Mouse (Mus musculus) bone marrow, adult 2 months (tissue): ENCODE results near the gene Snap25. TPM values are rescaled to one million over a fixed set of nuclear protein-coding genes. Genes with fewer than 3 reads are reported as not detected.

Experiments used
- H3K27ac ChIP-seq: fragments of 200-500 bp; 2 replicates; pipeline ENCODE4 v1.5.1; 2012; ENCODE audit warnings: low read depth, mild to moderate bottlenecking, control low read depth, inconsistent platforms, low read length; ENCODE audit not compliant: control insufficient read depth, poor library complexity, insufficient read depth
- H3K4me1 ChIP-seq: fragments of 200-500 bp; 2 replicates; pipeline ENCODE4 v1.6.1; 2011; ENCODE audit warnings: low read length; ENCODE audit not compliant: control insufficient read depth, insufficient read depth
- H3K4me3 ChIP-seq: fragments of 200-500 bp; replicated peaks from 2 replicates; pipeline ENCODE3; 2011; ENCODE audit warnings: mild to moderate bottlenecking, low read depth, low read length, control low read depth; ENCODE audit not compliant: control insufficient read depth
- CTCF ChIP-seq: fragments of 200-500 bp; IDR thresholded peaks from 2 replicates; pipeline ENCODE4 v1.5.1; 2011; ENCODE audit warnings: low read length, control low read depth; ENCODE audit not compliant: control insufficient read depth, insufficient read depth
- POLR2A ChIP-seq: fragments of 200-500 bp; IDR thresholded peaks from 2 replicates; pipeline ENCODE4 v1.6.1; 2011; ENCODE audit warnings: low read depth, mild to moderate bottlenecking, control low read depth, low read length, borderline replicate concordance; ENCODE audit not compliant: control insufficient read depth
- WGBS: fragments of 180-500 bp; shearing (Covaris S2); methylation state at CpG from one replicate; pipeline ENCODE4 v1.1.7; 2018; 5-methylcytosine and 5-hydroxymethylcytosine counted together
- polyA plus RNA-seq: library from polyadenylated mRNA; stranded (reverse); fragments of >200 nt; gene quantifications from 2 replicates; pipeline ENCODE4 v1.2.4, GENCODE M21; 2011; ENCODE audit warnings: low replicate concordance; ENCODE audit not compliant: missing spikeins, insufficient read depth, insufficient read length

The Snap25 gene
- polyA plus RNA-seq, 1 experiment: 7.6 TPM

DNA sequence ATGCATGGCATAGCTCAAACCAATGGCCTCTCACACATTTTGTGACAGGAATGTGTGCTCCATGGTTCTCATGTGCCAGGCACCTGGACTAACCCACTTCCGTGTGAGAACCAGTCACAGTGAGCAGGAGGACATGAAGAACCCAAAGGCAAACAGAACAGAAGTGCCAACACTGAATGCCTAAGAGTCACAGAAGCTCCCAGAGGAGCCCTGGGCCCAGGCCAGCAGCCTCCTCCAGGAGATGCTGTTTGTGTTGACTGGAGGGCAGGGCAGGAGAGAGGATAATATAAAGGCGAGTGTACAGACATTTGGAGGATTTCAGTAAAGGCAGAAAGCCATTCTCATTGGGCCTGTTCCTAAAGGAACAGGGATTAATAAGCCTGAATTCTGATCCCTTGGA, 25.0 kb downstream of the Snap25 start:
- Histone ChIP-seq H3K27ac (no peak overlapping the region), H3K4me3 (no peak overlapping the region), H3K4me1 (no peaks in the 10 kb centered on the region)
- 73% methylated on average over 2 of the region's 2 CpGs for WGBS
- no peak for TF ChIP-seq CTCF
- TF ChIP-seq POLR2A: no peak

DNA sequence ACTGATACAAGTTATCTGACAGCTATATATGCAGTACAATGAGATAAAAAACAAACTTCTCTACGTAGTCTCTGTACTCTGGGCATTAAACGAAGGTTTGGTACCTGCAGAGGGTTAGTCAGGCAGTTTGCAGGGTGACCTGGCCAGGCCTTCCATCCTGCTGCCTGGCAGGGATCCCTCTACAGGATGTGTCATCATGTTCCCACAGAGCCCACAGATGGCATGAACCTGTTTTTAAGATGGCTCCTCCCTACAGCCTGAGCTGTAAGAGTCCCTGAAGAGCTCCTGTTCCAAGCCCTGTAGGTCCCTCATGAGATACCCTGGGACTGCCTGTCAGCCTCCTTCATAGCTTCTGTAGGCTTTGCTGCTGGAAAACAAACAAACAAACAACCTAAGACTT, 29.0 kb downstream of the Snap25 start:
- H3K4me3 ChIP-seq: no peak overlapping the region
- TF ChIP-seq CTCF: no peak
- no peak for TF ChIP-seq POLR2A
- no peaks in the 10 kb centered on the region for H3K4me1 ChIP-seq
- H3K27ac ChIP-seq: no peak overlapping the region
- 67% methylated on average over 2 of the region's 2 CpGs for WGBS

DNA sequence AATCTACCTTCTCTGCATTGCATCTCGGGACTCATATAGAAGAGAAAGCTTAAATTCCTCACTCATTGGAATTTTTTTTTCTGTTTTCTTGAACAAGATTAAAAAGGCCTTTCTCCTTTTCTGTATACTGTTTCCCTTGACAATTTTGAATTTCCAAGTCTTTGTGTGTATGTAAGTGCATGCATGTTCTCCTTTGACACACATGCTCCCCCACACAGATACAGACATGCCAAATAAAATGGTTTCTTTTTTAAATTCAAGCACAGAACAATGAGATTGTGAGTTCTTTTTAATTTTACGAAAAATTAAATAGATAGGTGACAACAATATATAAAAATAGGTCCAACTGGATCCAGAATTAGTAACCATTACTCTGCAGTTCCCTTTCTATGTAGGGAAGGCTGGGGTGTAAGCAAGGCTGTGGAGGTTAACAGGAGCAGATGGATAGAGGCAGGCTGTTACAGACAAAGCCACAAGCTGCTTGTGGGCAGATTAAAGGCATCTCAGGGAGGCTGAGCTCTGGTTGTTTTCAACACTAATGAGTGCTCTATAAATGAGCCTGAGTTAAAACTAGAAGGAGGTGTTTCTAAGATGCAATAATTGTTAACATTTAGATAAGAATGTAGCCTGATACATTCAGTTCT, 31.6 kb downstream of the Snap25 start:
- 68% methylated on average over 2 of the region's 2 CpGs for whole genome bisulfite sequencing
- H3K27ac ChIP-seq: no peak overlapping the region
- H3K4me3 ChIP-seq: no peak overlapping the region
- TF ChIP-seq CTCF (no peak), POLR2A (no peak)
- H3K4me1 ChIP-seq: no peaks in the 10 kb centered on the region

DNA sequence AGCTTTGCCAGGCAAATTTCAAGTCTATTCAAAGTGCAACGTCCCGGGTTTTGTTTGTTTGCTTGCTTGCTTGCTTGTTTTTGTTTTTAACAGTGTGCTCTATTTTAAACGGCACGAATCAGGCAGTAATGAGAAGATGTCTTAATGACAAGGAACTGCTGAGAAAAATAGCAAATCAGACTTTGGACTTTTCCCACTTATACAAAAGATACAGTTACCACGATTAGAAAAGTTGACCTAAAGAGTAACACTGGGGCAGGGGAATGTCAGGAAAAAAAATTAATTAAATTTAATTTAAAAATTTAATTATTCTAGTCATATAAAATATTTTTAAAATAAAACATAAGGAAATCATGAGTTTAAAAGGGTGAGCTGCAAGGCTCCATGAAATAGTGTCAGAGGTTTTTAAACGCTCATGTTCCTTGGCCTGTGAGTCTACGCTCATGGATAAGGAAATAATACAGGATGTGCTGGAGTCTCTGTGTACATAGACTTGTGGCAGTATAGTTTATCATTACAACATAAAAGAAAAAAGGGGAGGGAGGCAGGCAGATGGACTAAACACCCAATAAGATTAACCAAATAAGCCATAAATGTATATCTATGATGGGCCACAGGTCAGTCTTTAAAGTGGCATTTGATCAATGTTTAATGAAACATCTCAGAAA, 32.2 kb downstream of the Snap25 start:
- Histone ChIP-seq H3K4me3 (no peak overlapping the region), H3K4me1 (no peaks in the 10 kb centered on the region), H3K27ac (no peak overlapping the region)
- WGBS: 49% methylated on average over 7 of the region's 7 CpGs
- no peak for TF ChIP-seq CTCF
- TF ChIP-seq POLR2A: no peak

DNA sequence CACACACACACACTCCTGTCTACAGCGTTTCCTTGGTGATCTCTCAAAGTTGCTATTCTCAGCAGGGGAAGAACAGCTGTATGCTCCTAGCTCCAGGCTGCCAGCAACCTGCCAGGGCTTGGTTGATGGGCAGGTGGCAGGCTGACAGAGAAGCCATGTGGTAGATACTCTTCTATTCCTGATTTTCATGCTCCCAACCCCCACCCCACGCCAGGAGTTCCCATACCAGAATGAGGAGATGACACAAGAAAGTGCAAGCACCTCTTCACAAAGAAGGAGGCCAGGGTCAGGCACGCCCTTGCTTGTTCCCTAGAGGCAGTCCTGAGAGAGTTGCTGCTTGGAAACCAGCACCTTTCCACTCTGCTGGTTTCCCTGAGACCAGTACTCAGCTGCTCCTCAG, 40.4 kb downstream of the Snap25 start:
- 37% methylated on average over 3 of the region's 3 CpGs for WGBS

DNA sequence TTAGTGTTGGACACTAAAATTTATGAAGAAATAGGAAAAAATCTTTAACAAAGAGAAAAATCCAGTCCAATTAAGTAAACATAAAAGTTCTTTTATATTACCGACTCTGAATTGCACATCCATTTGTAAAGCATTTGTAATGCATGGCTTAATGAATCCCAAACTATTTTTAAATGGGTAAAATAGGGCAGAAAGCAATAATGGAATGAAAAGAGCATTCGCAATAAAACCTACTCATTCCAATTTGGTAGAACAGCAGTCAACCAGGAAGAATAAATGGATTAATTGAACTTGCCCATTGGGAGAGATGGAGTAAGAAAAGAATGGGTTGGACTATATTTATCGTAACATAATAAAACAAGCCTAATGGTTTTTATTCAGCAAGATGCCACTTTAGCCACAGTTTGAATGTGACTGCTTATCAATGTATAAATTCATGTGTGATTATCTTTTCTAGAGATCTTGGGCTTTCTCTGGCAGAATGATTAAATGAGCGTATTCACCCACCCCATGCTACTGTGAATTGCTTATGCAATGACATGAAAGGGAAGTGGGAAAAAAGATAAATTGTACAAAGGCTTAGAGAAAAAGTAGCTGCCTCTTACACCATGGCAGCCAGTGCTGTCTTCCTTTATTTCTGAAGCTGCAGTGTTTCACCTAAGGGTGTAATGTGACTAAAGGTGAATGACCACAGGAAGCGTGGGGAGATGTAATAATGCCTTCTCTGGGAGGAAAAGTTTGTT, 45.7 kb downstream of the Snap25 start:
- TF ChIP-seq CTCF: no peak
- TF ChIP-seq POLR2A: no peak
- H3K4me3 ChIP-seq: no peak overlapping the region
- no peak overlapping the region for H3K27ac ChIP-seq
- 73% methylated on average over 5 of the region's 5 CpGs for WGBS
- H3K4me1 ChIP-seq: no peaks in the 10 kb centered on the region

More for the DNA sequence above, 40.4 kb downstream of the Snap25 start:
- Histone ChIP-seq H3K4me3 (no peak overlapping the region), H3K4me1 (no peaks in the 10 kb centered on the region), H3K27ac (no peak overlapping the region)
- TF ChIP-seq CTCF: no peak
- no peak for TF ChIP-seq POLR2A

DNA sequence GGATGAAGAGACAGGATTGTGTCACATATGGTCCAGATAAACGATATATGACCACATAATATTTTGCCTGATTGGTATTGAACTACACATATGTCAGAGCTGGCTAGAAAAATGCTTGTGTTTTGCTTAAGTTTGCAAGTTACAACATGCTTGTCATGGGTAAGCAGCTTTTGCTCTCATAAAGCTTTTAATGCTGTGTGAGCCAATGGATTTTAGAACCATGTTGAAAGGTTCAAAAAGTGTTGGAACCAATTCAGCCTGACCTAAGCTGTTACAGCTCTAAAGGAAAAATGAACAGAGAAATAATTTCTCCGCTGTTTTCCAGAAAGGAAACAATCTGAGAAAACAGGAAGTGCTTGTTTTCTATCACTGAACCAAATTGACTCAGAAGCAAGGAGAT, 64.9 kb downstream of the Snap25 start:
- no peak overlapping the region for H3K27ac ChIP-seq
- no peak for TF ChIP-seq POLR2A
- H3K4me1 ChIP-seq: no peaks in the 10 kb centered on the region
- no peak overlapping the region for H3K4me3 ChIP-seq
- 47% methylated on average over 2 of the region's 2 CpGs for whole genome bisulfite sequencing

DNA sequence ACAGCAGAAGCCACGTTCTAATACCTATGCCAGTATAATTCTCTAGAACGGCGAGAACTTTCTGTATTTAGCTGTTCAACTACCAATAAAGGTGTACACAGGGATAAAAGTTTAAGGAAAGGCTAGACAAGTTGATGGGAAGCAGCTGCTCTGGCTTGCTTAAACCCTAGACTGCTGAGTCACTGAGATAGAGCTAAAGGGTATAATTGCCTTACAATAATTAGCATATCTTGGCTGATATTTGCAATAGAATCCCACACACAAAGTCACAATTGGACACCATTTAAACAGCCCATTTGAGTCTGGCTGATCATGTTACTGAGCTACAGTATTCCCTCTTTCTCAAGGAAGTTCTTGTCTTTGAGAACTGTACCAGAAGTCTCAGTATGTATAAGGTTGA, 65.4 kb downstream of the Snap25 start:
- H3K4me1 ChIP-seq: no peaks in the 10 kb centered on the region
- H3K27ac ChIP-seq: no peak overlapping the region
- H3K4me3 ChIP-seq: no peak overlapping the region
- no peak for TF ChIP-seq CTCF
- TF ChIP-seq POLR2A: no peak
- 80% methylated on average over 3 of the region's 3 CpGs for WGBS

DNA sequence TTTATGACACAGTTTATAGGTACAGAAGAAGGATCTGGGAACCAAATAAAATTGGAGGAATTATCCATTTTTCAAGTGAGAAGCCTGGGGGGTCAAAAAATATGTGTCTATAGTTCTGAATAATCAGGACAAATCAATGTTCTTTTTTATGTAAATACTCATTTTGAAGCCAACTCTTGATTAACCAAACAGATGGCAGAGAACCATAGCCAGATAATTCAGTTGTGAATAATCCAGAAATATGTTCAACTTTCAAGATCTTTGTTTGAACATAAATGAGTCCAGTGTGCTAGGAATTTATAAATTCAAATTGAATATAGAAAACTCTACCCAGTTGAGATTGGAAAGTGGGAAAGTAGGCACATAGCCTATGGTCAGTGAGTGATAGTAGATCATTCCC, 67.0 kb downstream of the Snap25 start:
- TF ChIP-seq POLR2A (no peak), CTCF (no peak)
- Histone ChIP-seq H3K27ac (no peak overlapping the region), H3K4me1 (no peaks in the 10 kb centered on the region), H3K4me3 (no peak overlapping the region)
